In genomic region chr11:115491356-115492083, GRCm38 (mm10) we compare ENCODE assay signal across 8 mouse cellular contexts. TPM values are rescaled to one million over a fixed set of nuclear protein-coding genes. Genes with fewer than 3 reads are reported as not detected.
DNase-seq lines count a peak whose midpoint lies in the region; ATAC-seq and TF ChIP-seq lines count a peak whose summit lies in the region.

Gene Nt5c (minus strand): TSS chr11:115491862.

- no peaks in the 10 kb centered on the region for H3K27me3 ChIP-seq in Patski
- 0 out of 2 replicates have a peak, but pooled peaks cover 5% of the 10 kb centered on the region for H3K27me3 ChIP-seq in hindbrain, embryonic 12.5 days

- H3K4me2 ChIP-seq in hindbrain, embryonic 12.5 days (replicated peaks): peak within 1 kb of the TSS; percentile 70

- DNase-seq in Patski (ENCODE audit: low read depth, low spot score): no peak
- peak; percentile 88 to 91 for DNase-seq in cerebellum, postnatal 14 days
- DNase-seq in frontal cortex, postnatal 14 days (ENCODE audit: low spot score in 2 of 2): peak; percentile 64 to 74
- peak; percentile 82 to 85 for DNase-seq in layer of hippocampus, postnatal 14 days (ENCODE audit: low spot score in 2 of 2)
- peak; percentile 88 for DNase-seq in lung, postnatal 10 days
- DNase-seq in ovary, postnatal 14 days (ENCODE audit: low spot score): peak; percentile 66
- DNase-seq in thymus, postnatal 10 days (ENCODE audit: low spot score in 2 of 2): peak; percentile 75 to 81

- in situ Hi-C loops in Patski (cut with MboI; ENCODE audit: low pct_unique_long_range_greater_than_20kb): no loop called here

- H3K9me3 ChIP-seq in hindbrain, embryonic 12.5 days (replicated peaks): no peaks in the 10 kb centered on the region

- H3K9ac ChIP-seq in hindbrain, embryonic 12.5 days: peak within 1 kb of the TSS; percentile 74

- ATAC-seq in Patski: peak; percentile 97
- ATAC-seq in hindbrain, embryonic 12.5 days (ENCODE audit: low FRiP score): peak; percentile 88

- under 1% methylated on average over 43 of the region's 43 CpGs for WGBS in hindbrain, embryonic 12.5 days

- H3K27ac ChIP-seq in hindbrain, embryonic 12.5 days: peak within 1 kb of the TSS; percentile 78

- CTCF ChIA-PET in Patski (lab: Charles Lee): interaction anchor here (0.9 to 1.5 kb wide), 6 partner anchors 8 to 76 kb away, joined by 3 to 5 read pairs (median 4); no protein-coding TSS in a partner anchor

- H3K4me3 ChIP-seq in hindbrain, embryonic 12.5 days: peak within 1 kb of the TSS; percentile 58

- H3K36me3 ChIP-seq in hindbrain, embryonic 12.5 days: peaks cover 13% of the 10 kb centered on the region

- TF ChIP-seq CTCF in Patski (IDR thresholded peaks at IDR 0.05): peak; percentile 90

- POLR2A ChIA-PET in Patski (lab: Charles Lee): interaction anchor here (0.6 to 1.9 kb wide), 6 partner anchors 10 to 739 kb away, joined by 3 to 6 read pairs (median 4); no protein-coding TSS in a partner anchor

- peaks cover 18% of the 10 kb centered on the region for H3K4me1 ChIP-seq in hindbrain, embryonic 12.5 days

RNA-seq across cellular contexts. Expression of gene Nt5c, which starts in this region (rescaled TPM):
- 128 TPM for polyA plus RNA-seq in Patski (2021)
- 81.5 and 86.5 TPM in 2 replicates for polyA plus RNA-seq in hindbrain, embryonic 12.5 days (2016; fragmentation: Nextera tagmentation; extraction: Ambion mirVana)
- total RNA-seq in layer of hippocampus, postnatal 14 days (2021): 10 to 100 TPM; 68.8 to 72.5 TPM
